Mouse (Mus musculus) forebrain, embryonic 14.5 days (tissue): ENCODE data around the gene Tpst2. TPM values are rescaled to one million over a fixed set of nuclear protein-coding genes. Genes with fewer than 3 reads are reported as not detected.

Experiments
- ATAC-seq: fragments of 200-750 bp; cut with Nextera tagmentation; 2 replicates; pipeline ENCODE4 v1.8.0; 2017; ENCODE audit warnings: mild to moderate bottlenecking, moderate library complexity
- DNase-seq: peaks from one replicate; pipeline ENCODE4 v3.0.0-alpha.2; 2015; ENCODE audit warnings: low spot score
- H3K27ac ChIP-seq: fragments of 300-500 bp; sonication (generic); 2 replicates; pipeline ENCODE4 v1.5.1; 2014; ENCODE audit warnings: low read depth, mild to moderate bottlenecking, control low read depth, low read length, moderate library complexity
- H3K27me3 ChIP-seq: fragments of 300-500 bp; sonication (generic); replicated peaks from 2 replicates; pipeline ENCODE4 v1.6.1; 2014; ENCODE audit warnings: low read length, control low read depth, mixed read lengths; ENCODE audit not compliant: control insufficient read depth, insufficient read depth
- H3K36me3 ChIP-seq: fragments of 300-500 bp; sonication (generic); 2 replicates; pipeline ENCODE4 v1.6.1; 2014; ENCODE audit warnings: low read length, control low read depth; ENCODE audit not compliant: control insufficient read depth, insufficient read depth
- H3K4me1 ChIP-seq: fragments of 300-500 bp; sonication (generic); 2 replicates; pipeline ENCODE4 v1.6.1; 2014; ENCODE audit warnings: antibody characterized with exemption, low read length, control low read depth; ENCODE audit not compliant: control insufficient read depth, insufficient read depth
- H3K4me2 ChIP-seq: fragments of 300-500 bp; sonication (generic); 2 replicates; pipeline ENCODE4 v1.6.1; 2014; ENCODE audit warnings: mild to moderate bottlenecking, control low read depth, low read length
- H3K4me3 ChIP-seq: fragments of 300-500 bp; sonication (generic); 2 replicates; pipeline ENCODE4 v1.5.1; 2014; ENCODE audit warnings: low read depth, low read length, control low read depth
- H3K9ac ChIP-seq: fragments of 300-500 bp; sonication (generic); 2 replicates; pipeline ENCODE4 v1.6.1; 2014; ENCODE audit warnings: mild to moderate bottlenecking, low read length, control low read depth, moderate library complexity
- H3K9me3 ChIP-seq: fragments of 300-500 bp; sonication (generic); replicated peaks from 2 replicates; pipeline ENCODE4 v1.6.1; 2016; ENCODE audit warnings: low read length, control low read depth, mixed read lengths; ENCODE audit not compliant: control insufficient read depth
- WGBS: fragments of 180-500 bp; shearing (Covaris S2); extraction: QIAGEN DNeasy Blood & Tissue Kit; methylation state at CpG from one replicate; pipeline ENCODE4 v1.1.7; 2014; 5-methylcytosine and 5-hydroxymethylcytosine counted together
- polyA plus RNA-seq: library from polyadenylated mRNA; unstranded; fragments of >200 nt; fragmentation: Nextera tagmentation; extraction: Ambion mirVana; gene quantifications from 2 replicates; pipeline ENCODE4 v1.2.1, GENCODE M21; 2014

The Tpst2 gene
- polyA plus RNA-seq, 1 experiment from 2014 or later = 29.5 TPM

GRCm38 (mm10) chr5:112325546-112326445 is 49.3 kb downstream of the Tpst2 start, which contains the start of gene Tfip11:
Gene Tfip11, plus strand, starts transcription at chr5:112326358.
- Histone ChIP-seq H3K27ac (peak within 1 kb of the TSS; percentile 75), H3K4me1 (peaks cover 5% of the 10 kb centered on the region), H3K4me2 (peak within 1 kb of the TSS; percentile 70), H3K36me3 (peaks cover 30% of the 10 kb centered on the region), H3K4me3 (peak within 1 kb of the TSS; percentile 99), H3K9ac (peak within 1 kb of the TSS; percentile 84), H3K27me3 (no peaks in the 10 kb centered on the region), H3K9me3 (no peaks in the 10 kb centered on the region)
- WGBS = 9% methylated on average over 48 of the region's 48 CpGs
- ATAC-seq = peak; percentile 93
- peak; percentile 97 for DNase-seq

DNA sequence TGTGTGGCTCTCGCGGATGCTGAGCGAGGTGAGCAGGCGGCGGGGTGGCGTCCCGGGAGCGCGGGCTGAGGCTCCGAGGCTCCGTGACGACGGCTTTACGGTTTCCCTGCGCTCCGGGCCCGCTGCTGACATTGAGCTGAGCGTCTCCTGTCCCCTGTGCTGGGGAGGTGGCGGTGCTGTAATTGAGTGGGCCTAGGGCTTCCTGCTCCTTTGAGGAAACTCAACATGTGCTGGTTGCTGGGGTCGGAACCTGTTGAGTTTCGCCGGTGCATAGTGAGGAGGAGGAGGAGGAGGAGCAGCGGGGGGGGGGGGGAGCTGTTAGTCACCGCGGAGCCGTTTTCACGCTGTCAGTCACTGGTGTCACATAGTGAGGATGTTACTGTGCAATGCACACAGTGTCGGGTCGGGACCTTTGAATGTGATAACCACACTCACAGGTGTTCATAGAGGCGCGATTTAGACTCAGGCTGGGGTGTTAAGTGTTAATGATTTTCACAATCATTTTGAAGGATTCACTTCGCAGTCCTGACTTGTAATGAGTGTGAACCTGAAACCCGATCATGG is 50.0 kb downstream of the Tpst2 start:
- WGBS = 2% methylated on average over 32 of the region's 33 CpGs
- Histone ChIP-seq H3K9ac (peak overlapping the region; percentile 84), H3K27me3 (no peaks in the 10 kb centered on the region), H3K36me3 (peaks cover 37% of the 10 kb centered on the region), H3K27ac (no peak overlapping the region), H3K4me3 (peak overlapping the region; percentile 99), H3K9me3 (no peaks in the 10 kb centered on the region), H3K4me1 (peaks cover 5% of the 10 kb centered on the region), H3K4me2 (peak overlapping the region; percentile 70)
- peak; percentile 78 for ATAC-seq
- no peak for DNase-seq

DNA sequence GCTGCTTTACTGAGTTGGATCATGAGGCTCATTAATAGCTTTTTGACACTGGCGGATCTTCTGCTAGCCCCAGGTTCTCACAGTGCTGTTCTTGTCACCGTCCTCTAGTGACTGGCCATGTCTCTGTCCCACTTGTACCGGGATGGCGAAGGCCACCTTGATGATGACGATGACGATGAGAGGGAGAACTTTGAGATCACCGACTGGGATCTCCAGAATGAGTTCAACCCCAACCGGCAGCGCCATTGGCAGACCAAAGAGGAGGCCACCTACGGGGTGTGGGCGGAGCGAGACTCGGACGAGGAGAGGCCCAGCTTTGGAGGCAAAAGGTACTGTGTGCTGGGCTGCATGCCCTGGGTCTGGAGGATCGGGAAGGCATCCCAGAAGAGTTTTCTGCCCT is 51.4 kb downstream of the Tpst2 start:
- no peaks in the 10 kb centered on the region for H3K9me3 ChIP-seq
- no peaks in the 10 kb centered on the region for H3K27me3 ChIP-seq
- no peak overlapping the region for H3K27ac ChIP-seq
- DNase-seq = no peak
- 88% methylated on average over 15 of the region's 15 CpGs for WGBS
- H3K9ac ChIP-seq = no peak overlapping the region
- H3K4me1 ChIP-seq = peaks cover 5% of the 10 kb centered on the region
- H3K4me3 ChIP-seq = no peak overlapping the region
- H3K36me3 ChIP-seq = peaks cover 50% of the 10 kb centered on the region
- no peak overlapping the region for H3K4me2 ChIP-seq
- ATAC-seq = no peak

DNA sequence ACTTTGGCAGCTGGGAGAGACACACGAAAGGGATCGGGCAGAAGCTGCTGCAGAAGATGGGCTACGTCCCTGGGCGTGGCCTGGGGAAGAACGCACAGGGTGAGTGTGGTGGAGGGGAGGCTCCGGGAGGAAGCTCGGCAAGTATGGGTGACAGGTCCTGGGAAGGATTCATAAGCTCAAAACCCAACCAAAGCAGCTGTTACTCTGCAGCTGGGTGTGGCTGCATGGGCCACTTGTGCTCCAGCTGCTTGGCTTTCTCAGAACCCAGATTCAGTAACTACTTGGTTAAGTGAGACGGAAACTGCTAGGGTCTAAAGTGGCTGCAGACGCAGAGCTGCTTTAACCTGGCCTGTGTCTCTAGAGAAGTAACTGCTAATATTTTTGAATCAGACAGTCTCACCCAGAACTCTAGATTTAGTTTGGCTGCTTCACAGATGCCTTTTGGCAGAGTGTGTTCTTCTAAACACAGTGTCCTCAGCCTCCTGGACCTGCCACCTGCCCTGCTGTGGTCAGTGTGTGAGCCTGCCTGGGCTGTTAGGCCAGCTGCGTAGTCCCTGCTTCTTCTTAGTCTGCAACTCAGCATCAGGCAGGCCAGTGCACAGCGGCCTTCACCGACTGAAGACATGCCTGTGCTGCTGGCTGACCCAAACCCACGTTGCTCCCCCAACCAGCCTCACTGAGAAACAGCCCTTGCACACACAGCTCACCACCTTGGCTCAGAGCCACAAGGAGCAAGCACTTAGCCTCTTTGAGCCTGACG is 53.5 kb downstream of the Tpst2 start:
- DNase-seq = no peak
- H3K4me1 ChIP-seq = peaks cover 5% of the 10 kb centered on the region
- 94% methylated on average over 14 of the region's 14 CpGs for WGBS
- ATAC-seq = no peak
- peaks cover 72% of the 10 kb centered on the region for H3K36me3 ChIP-seq
- no peak overlapping the region for H3K9ac ChIP-seq
- no peaks in the 10 kb centered on the region for H3K9me3 ChIP-seq
- H3K4me2 ChIP-seq = no peak overlapping the region
- no peak overlapping the region for H3K27ac ChIP-seq
- no peaks in the 10 kb centered on the region for H3K27me3 ChIP-seq
- no peak overlapping the region for H3K4me3 ChIP-seq

GRCm38 (mm10) chr5:112335473-112335872 is 59.0 kb downstream of the Tpst2 start:
- 17% methylated on average over 2 of the region's 2 CpGs for WGBS
- peak; percentile 44 for DNase-seq
- no peak overlapping the region for H3K4me2 ChIP-seq
- H3K9ac ChIP-seq = no peak overlapping the region
- no peak overlapping the region for H3K4me3 ChIP-seq
- no peaks in the 10 kb centered on the region for H3K9me3 ChIP-seq
- peaks cover 90% of the 10 kb centered on the region for H3K36me3 ChIP-seq
- ATAC-seq = no peak
- no peaks in the 10 kb centered on the region for H3K4me1 ChIP-seq
- H3K27me3 ChIP-seq = no peaks in the 10 kb centered on the region
- no peak overlapping the region for H3K27ac ChIP-seq

DNA sequence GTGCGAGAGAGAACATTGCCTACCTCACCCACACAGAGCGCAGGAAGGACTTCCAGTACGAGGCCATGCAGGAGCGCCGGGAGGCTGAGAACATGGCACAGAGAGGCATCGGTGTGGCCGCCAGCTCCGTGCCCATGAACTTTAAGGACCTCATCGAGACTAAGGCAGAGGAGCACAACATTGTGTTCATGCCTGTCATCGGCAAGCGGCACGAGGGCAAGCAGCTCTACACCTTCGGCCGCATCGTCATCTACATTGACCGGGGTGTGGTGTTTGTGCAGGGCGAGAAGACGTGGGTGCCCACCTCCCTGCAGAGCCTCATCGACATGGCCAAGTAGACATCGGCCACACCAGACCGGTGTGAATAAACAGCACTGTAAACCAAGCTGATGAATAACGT is 60.5 kb downstream of the Tpst2 start:
- 94% methylated on average over 22 of the region's 22 CpGs for WGBS
- Histone ChIP-seq H3K27ac (no peak overlapping the region), H3K36me3 (peaks cover 80% of the 10 kb centered on the region), H3K9me3 (no peaks in the 10 kb centered on the region), H3K9ac (no peak overlapping the region), H3K4me3 (no peak overlapping the region), H3K4me2 (no peak overlapping the region), H3K4me1 (0 out of 2 replicates have a peak, but pooled peaks cover 1% of the 10 kb centered on the region), H3K27me3 (no peaks in the 10 kb centered on the region)
- DNase-seq (no peak), ATAC-seq (no peak)

DNA sequence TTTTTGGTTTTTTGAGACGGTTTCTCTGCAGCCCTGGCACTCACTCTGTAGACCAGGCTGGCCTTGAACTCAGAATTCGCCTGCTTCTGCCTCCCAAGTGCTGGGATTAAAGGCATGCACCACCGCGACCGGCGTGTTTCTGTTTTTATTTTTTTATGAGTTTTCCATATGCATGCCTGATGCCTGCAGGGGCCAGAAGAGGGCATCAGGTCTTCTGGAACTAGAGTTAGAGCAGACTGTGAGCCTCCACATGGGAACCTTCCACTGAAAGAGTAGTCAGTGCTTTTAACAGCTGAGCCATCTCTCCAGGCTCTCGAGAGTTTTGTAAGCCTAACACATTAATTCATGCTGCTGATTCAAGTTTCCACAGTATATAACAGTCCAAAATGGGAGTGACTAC is 62.7 kb downstream of the Tpst2 start:
- peaks cover 57% of the 10 kb centered on the region for H3K36me3 ChIP-seq
- DNase-seq (peak; percentile 8), ATAC-seq (no peak)
- H3K27me3 ChIP-seq = no peaks in the 10 kb centered on the region
- H3K9me3 ChIP-seq = no peaks in the 10 kb centered on the region
- WGBS = 75% methylated on average over 7 of the region's 7 CpGs
- H3K4me2 ChIP-seq = no peak overlapping the region
- no peak overlapping the region for H3K4me3 ChIP-seq
- no peak overlapping the region for H3K9ac ChIP-seq
- H3K27ac ChIP-seq = no peak overlapping the region
- peaks cover 7% of the 10 kb centered on the region for H3K4me1 ChIP-seq

DNA sequence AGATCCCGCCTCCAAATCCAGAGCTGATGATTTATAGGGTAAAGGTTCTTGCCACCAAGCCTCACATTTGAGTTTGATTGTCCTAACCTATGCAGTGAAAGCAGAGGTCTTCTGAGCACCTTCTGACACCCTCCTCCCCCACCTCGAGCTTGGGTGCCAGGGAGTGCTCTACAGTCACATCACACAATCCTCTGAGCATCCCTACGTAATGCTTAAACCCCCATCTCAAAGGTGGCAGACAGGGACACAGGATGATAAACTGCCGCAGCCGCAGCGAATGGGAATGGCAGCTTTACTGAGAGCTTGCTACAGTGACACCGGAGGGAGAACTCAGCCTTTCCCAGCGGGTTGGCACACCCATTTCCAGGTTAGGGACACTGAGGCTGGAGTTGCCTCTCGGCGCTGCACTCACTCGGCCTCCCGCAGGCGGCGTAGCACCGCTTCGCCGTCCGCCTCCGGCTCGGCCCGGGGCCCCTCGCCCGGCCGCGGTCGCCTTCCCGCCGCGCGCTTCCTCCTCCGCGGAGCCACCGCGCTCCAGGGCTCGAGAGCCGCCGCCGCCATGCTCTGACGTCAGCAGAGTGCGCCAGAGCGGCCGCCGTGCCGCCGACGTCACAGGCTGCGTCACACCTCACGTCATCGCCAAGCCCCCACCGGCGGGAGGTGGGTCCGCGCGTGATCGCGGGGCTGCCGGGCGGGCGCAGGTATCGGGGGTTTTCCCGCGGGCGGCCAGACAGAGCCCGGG is 66.1 kb downstream of the Tpst2 start, which contains the start of the genes Srrd and Hps4:
Gene Srrd (minus strand): TSS at position 578 of the 742 bp plus-strand sequence.
Gene Hps4 (plus strand): TSS at position 621 of the 742 bp plus-strand sequence.
- H3K4me2 ChIP-seq = peak within 1 kb of the TSS; percentile 75
- WGBS = 3% methylated on average over 37 of the region's 64 CpGs
- ATAC-seq (peak; percentile 88), DNase-seq (peak; percentile 85)
- H3K36me3 ChIP-seq = peaks cover 28% of the 10 kb centered on the region
- peaks cover 10% of the 10 kb centered on the region for H3K4me1 ChIP-seq
- peak within 1 kb of the TSS; percentile 84 for H3K9ac ChIP-seq
- no peaks in the 10 kb centered on the region for H3K27me3 ChIP-seq
- no peaks in the 10 kb centered on the region for H3K9me3 ChIP-seq
- H3K4me3 ChIP-seq = peak within 1 kb of the TSS; percentile 86
- no peak within 1 kb of the TSS for H3K27ac ChIP-seq
